Mouse (Mus musculus) MEL (cell line): Measurements from ENCODE around the gene Dnaja3.

Experiments
- CHD2 ChIP-seq: IDR thresholded peaks from 2 replicates; pipeline ENCODE4 v1.6.1; 2011; ENCODE audit warnings: low read length, improper control_type of control experiment
- CTCF ChIP-seq, 3 experiments: IDR thresholded peaks in 2 of 3; conservative IDR thresholded peaks in 1 of 3; 2 replicates each; pipeline ENCODE4 v1.5.1; 2011 to 2012; ENCODE audit warnings: low read length in 3 of 3, low read depth in 2 of 3, mild to moderate bottlenecking in 2 of 3, improper control_type of control experiment in 1 of 3, inconsistent platforms in 1 of 3, mixed read lengths in 1 of 3, moderate library complexity in 1 of 3; ENCODE audit not compliant: control insufficient read depth in 1 of 3, insufficient read depth in 1 of 3, poor library complexity in 1 of 3, severe bottlenecking in 1 of 3
- ELF1 ChIP-seq: IDR thresholded peaks from 2 replicates; pipeline ENCODE4 v1.6.1; 2014; ENCODE audit warnings: low read depth, mild to moderate bottlenecking, inconsistent platforms, low read length, improper control_type of control experiment, moderate library complexity
- ETS1 ChIP-seq: IDR thresholded peaks from 2 replicates; pipeline ENCODE4 v1.6.1; 2012; ENCODE audit warnings: low read depth, mild to moderate bottlenecking, inconsistent platforms, low read length, improper control_type of control experiment, moderate library complexity
- GATA1 ChIP-seq: IDR thresholded peaks from 2 replicates; pipeline ENCODE4 v1.6.1; 2011; ENCODE audit warnings: low read depth, low read length, improper control_type of control experiment
- JUND ChIP-seq: IDR thresholded peaks from 2 replicates; pipeline ENCODE4 v1.6.1; 2011; ENCODE audit warnings: low read depth, mild to moderate bottlenecking, improper control_type of control experiment, low read length
- MYC ChIP-seq: IDR thresholded peaks from 2 replicates; pipeline ENCODE4 v1.6.1; 2011; ENCODE audit warnings: low read depth, mild to moderate bottlenecking, low read length, improper control_type of control experiment, moderate library complexity
- NELFE ChIP-seq: IDR thresholded peaks from 2 replicates; pipeline ENCODE4 v1.6.1; 2011; ENCODE audit warnings: low read depth, low read length, improper control_type of control experiment
- POLR2A ChIP-seq, 2 experiments: IDR thresholded peaks; 2 replicates each; pipeline ENCODE4 v1.6.1; 2011 to 2012; ENCODE audit warnings: low read length in 2 of 2, mild to moderate bottlenecking in 2 of 2, control low read depth in 1 of 2, improper control_type of control experiment in 1 of 2, low read depth in 1 of 2, moderate library complexity in 1 of 2; ENCODE audit not compliant: control insufficient read depth in 1 of 2, insufficient read depth in 1 of 2, poor library complexity in 1 of 2
- RCOR1 ChIP-seq: IDR thresholded peaks from 2 replicates; pipeline ENCODE4 v1.6.1; 2012; ENCODE audit warnings: low read depth, mild to moderate bottlenecking, inconsistent platforms, low read length, improper control_type of control experiment
- TAL1 ChIP-seq: IDR thresholded peaks from 2 replicates; pipeline ENCODE4 v1.6.1; 2012; ENCODE audit warnings: mild to moderate bottlenecking, inconsistent platforms, low read length, moderate library complexity, mixed read lengths

GRCm38 (mm10) chr16:4742186-4742585, 102.4 kb downstream of the Dnaja3 start:
- TF ChIP-seq RCOR1, result no peak
- no peak for TF ChIP-seq ETS1
- no peak for TF ChIP-seq CHD2
- TF ChIP-seq JUND, result no peak
- TF ChIP-seq ELF1, result no peak
- no peak for TF ChIP-seq MYC
- TF ChIP-seq CTCF (IDR thresholded peaks at IDR 0.05 in 2 of 3, conservative IDR thresholded peaks at IDR 0.05 in 1 of 3; ENCODE audit: control insufficient read depth in 1 of 3, insufficient read depth in 1 of 3, low read depth in 2 of 3, low read length in 3 of 3, poor library complexity in 1 of 3, severe bottlenecking in 1 of 3), result no peak
- TF ChIP-seq GATA1, result no peak
- TF ChIP-seq TAL1, result no peak
- TF ChIP-seq NELFE, result no peak
- TF ChIP-seq POLR2A (IDR thresholded peaks at IDR 0.05; ENCODE audit: control insufficient read depth in 1 of 2, insufficient read depth in 1 of 2, low read depth in 1 of 2, low read length in 2 of 2, poor library complexity in 1 of 2), result no peak
